Mouse (Mus musculus): ENCODE data around the gene Klf9. TPM values are rescaled to one million over a fixed set of nuclear protein-coding genes. Genes with fewer than 3 reads are reported as not detected.

Klf9 gene
- polyA plus RNA-seq, 1 experiment from 2014 or later: 2.6 TPM

DNA sequence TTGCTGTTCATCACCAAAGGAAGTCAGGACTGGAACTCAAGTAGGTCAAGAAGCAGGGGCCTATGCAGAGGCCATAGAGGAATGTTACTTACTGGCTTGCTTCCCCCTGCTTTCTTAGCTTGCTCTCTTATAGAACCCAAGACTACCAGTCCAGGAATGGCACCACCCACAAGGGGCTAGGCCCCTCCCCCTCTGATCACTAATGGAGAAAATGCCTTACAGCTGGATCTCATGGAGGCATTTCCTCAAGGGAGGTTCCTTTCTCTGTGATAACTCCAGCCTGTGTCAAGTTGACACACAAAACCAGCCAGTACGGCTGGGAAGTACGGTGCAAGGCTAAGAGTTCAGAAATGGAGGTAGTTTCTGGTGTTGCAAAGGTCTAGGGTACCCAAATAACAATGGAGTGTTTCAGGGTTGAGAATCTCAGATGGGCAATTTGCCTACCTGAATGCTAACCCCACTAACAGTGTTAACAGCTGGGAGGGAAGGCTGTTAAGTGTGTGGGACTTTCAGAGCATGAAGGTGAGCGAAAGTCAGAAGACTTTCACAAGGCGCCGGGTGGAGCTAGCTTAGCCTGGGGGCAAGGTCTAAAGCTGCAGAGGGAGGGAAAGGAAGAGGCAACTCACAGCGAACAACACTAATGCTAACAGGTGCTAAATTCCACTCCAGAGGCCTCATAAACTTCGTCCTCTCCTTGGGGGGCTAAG is 8.2 kb upstream of the Klf9 start:
- Histone ChIP-seq H3K9ac (no peak overlapping the region), H3K36me3 (no peaks in the 10 kb centered on the region), H3K4me1 (peaks cover 26% of the 10 kb centered on the region), H3K27me3 (peaks cover 42% of the 10 kb centered on the region), H3K4me3 (no peak overlapping the region), H3K27ac (no peak overlapping the region), H3K4me2 (replicated peaks) (no peak overlapping the region), H3K9me3 (no peaks in the 10 kb centered on the region)
- ATAC-seq (ENCODE audit: insufficient number of reproducible peaks, insufficient read depth, low FRiP score, low TSS enrichment): no peak
- 10% methylated on average over 7 of the region's 7 CpGs for WGBS

DNA sequence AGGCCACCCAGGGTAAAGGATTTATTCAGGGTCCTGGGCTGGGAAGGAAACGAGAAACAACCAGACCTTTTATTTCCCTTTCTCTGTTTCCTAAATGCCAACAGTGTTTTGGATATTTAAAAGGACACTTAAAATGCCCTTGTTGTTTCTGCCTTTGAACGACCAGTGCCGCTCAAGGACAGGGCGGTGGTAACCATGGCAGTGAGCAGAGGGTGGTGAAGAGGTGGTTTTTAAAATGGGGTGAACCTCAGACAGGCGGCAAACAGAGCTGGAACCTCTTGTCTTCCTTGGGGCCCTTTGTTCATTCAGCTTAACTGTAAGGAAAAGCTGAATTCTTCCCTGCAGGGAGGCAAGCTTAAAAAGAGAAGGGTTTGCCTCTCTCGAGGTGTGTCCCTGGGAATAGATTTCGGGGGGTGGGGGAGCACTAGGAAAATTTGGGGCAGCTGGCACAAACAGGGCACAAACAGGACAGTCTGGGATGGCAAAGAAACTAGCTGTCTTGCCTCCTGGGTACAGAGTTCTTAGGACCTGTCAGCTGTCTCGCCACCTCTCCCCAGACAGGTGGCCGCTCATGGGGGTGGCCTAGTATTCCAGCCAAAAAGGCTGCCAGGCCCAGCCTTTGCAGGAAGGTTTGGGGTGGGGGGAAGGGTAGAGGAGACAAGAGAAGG is 7.5 kb upstream of the Klf9 start:
- Histone ChIP-seq H3K27me3 (peaks cover 46% of the 10 kb centered on the region), H3K4me3 (no peak overlapping the region), H3K9ac (no peak overlapping the region), H3K9me3 (no peaks in the 10 kb centered on the region), H3K4me2 (replicated peaks) (peak overlapping the region; percentile 94), H3K36me3 (no peaks in the 10 kb centered on the region), H3K27ac (no peak overlapping the region), H3K4me1 (peaks cover 26% of the 10 kb centered on the region)
- ATAC-seq (ENCODE audit: insufficient number of reproducible peaks, insufficient read depth, low FRiP score, low TSS enrichment): no peak
- WGBS: 4% methylated on average over 9 of the region's 9 CpGs

DNA sequence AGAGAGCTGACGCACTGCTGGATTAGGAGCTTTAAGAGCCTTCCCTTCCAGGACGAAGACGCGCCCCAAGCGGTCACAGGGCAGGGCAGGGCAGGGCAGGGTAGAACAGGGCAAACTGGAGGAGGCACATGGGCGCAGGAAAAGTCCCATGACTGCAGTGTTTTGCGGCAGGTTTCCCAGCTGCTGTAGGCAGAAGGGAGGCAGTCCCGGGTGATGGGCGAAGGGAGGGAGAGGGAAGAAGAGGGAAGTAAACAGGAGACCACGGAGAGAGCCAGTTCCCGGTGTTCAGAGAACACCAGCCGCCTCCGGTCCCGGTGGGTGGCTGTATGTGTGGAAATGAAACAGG is 7.0 kb upstream of the Klf9 start:
- H3K4me2 ChIP-seq (replicated peaks): peak overlapping the region; percentile 94
- 0 out of 2 replicates have a peak, but pooled peaks have one; percentile 32 for ATAC-seq (ENCODE audit: insufficient number of reproducible peaks, insufficient read depth, low FRiP score, low TSS enrichment)
- H3K4me3 ChIP-seq: peak overlapping the region; percentile 44; the same call in 1 of the 2 replicates
- H3K9ac ChIP-seq: no peak overlapping the region
- H3K27ac ChIP-seq: no peak overlapping the region
- peaks cover 26% of the 10 kb centered on the region for H3K4me1 ChIP-seq
- H3K9me3 ChIP-seq: no peaks in the 10 kb centered on the region
- H3K36me3 ChIP-seq: no peaks in the 10 kb centered on the region
- peaks cover 46% of the 10 kb centered on the region for H3K27me3 ChIP-seq
- WGBS: 3% methylated on average over 14 of the region's 14 CpGs

DNA sequence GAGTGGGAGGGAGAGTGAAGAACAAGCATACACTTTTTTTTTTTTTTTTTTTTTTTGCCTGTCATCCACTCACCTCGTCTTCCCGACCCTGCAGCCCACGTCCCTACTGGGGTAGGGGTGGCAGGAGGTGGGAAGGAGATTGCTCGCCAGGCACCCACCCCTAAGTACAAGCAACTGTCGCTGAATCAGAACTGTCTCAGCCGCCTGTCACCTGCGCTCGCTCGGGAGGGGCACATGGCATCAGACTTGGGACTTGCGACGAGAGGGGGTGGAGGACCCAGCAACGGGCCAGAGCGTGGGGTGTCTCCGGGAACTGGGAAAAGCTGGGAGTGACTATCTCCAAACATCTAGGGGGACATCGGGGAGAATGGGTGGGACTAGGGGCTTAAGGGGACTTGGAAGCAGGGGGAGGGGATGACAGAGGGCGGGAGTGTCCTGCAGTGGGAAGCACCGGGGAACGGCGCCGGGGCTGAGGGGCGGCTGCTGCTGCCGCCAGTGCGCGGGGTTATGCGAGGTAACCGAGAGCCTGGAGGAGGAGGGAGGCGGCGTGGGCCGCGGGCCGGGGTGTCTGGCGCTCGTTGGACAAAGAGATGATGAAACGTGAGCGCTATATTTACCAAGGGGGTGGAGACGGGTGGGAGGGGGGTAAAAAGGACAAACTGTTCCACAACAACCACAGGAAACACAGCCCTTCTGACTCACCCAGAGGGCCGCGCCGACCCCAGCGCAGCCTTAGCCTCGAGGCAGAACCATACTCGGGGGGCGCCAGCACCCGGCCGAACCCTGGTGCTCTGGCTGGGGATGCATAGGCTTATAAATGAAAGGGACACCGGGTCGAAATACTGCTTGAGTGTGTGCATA is 6.4 kb upstream of the Klf9 start:
- peaks cover 26% of the 10 kb centered on the region for H3K4me1 ChIP-seq
- peak; percentile 12; the same call in 1 of the 2 replicates for ATAC-seq (ENCODE audit: insufficient number of reproducible peaks, insufficient read depth, low FRiP score, low TSS enrichment)
- under 1% methylated on average over 47 of the region's 47 CpGs for WGBS
- H3K4me2 ChIP-seq (replicated peaks): peak overlapping the region; percentile 94
- peaks cover 46% of the 10 kb centered on the region for H3K27me3 ChIP-seq
- peak overlapping the region; percentile 38 for H3K9ac ChIP-seq
- H3K36me3 ChIP-seq: no peaks in the 10 kb centered on the region
- no peaks in the 10 kb centered on the region for H3K9me3 ChIP-seq
- no peak overlapping the region for H3K27ac ChIP-seq
- peak overlapping the region; percentile 44 for H3K4me3 ChIP-seq

DNA sequence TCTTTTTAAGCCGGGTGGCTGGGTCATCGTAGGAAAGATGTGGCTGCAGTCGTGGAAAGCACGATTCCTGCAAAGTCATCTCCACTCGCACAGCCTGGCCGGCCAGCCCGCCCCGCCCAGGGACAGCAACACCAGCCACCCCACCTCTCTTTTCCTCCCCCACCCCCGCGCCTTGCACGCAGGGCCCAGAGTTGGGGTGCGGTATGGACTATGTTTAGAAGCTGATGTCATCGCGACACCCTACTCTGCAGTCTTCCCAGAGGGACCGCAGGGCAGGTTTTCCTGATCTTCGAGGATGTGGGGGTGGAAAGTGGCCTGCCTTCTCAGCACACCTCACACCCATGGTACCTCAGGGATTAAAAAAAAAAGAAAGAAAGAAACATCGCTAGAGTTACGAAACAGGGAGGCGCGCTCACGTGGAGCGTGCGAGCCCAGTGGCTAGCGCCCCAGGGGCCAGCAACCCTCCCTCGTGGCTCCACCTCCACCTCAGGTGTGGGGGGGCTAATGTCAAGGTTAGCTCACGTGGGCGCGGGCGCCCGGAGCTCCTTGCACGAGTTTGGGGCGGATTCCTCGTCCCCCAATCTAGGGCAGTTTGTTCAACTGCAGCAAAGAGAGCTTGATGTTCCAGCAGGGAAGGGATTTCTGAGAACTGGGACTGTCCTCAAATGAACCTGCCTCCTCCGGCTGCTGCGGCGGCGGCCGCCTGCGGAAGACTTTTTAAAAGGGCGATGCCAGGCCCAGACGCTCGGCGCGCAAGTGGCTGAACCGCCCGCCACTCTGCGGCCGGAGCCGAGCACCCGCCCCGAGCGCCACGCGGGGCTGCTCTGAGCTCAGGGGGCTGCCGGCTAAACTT is 5.5 kb upstream of the Klf9 start:
- peak; percentile 23; the same call in 1 of the 2 replicates for ATAC-seq (ENCODE audit: insufficient number of reproducible peaks, insufficient read depth, low FRiP score, low TSS enrichment)
- peak overlapping the region; percentile 44 for H3K4me3 ChIP-seq
- no peaks in the 10 kb centered on the region for H3K36me3 ChIP-seq
- H3K27me3 ChIP-seq: peaks cover 46% of the 10 kb centered on the region
- H3K27ac ChIP-seq: no peak overlapping the region
- peaks cover 26% of the 10 kb centered on the region for H3K4me1 ChIP-seq
- peak overlapping the region; percentile 47 for H3K9ac ChIP-seq
- under 1% methylated on average over 55 of the region's 55 CpGs for WGBS
- H3K9me3 ChIP-seq: no peaks in the 10 kb centered on the region
- peak overlapping the region; percentile 94 for H3K4me2 ChIP-seq (replicated peaks)

DNA sequence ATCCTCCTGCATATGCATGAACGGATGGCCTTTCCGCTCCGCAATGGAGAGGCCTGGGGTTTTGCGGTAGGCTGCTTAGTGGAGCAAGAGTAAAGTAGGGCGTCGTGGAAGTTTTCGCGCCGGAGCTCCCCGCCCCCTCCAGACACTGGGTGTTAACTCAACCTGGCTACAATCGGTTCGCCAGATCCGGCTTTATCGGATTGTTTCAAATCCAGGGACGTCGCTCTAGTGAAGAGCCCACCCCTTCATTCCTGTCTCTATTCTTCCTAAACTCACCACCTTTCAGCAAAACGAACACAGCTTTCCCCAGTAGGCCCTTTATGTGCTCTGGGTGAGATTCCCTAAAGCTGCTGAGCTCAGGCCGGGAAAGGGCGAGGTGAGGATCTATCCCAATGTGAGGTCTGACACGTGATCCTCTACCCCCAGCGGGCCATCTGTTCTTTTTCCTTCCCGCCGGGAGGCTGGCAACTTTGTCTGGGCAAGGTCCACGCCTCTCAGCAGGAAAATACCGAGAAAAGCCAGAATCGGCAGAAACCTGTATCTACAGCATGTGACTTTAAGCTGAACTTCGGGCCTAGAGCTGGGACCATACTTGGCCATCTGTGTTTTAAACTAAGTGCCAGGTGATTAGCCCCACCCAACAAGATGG is 4.7 kb upstream of the Klf9 start:
- Histone ChIP-seq H3K4me1 (peaks cover 26% of the 10 kb centered on the region), H3K9ac (peak overlapping the region; percentile 47; the same call in 1 of the 2 replicates), H3K36me3 (no peaks in the 10 kb centered on the region), H3K27me3 (peaks cover 46% of the 10 kb centered on the region), H3K27ac (no peak overlapping the region), H3K4me2 (replicated peaks) (peak overlapping the region; percentile 94), H3K4me3 (peak overlapping the region; percentile 44), H3K9me3 (no peaks in the 10 kb centered on the region)
- ATAC-seq (ENCODE audit: insufficient number of reproducible peaks, insufficient read depth, low FRiP score, low TSS enrichment): no peak
- WGBS: 1% methylated on average over 27 of the region's 27 CpGs

DNA sequence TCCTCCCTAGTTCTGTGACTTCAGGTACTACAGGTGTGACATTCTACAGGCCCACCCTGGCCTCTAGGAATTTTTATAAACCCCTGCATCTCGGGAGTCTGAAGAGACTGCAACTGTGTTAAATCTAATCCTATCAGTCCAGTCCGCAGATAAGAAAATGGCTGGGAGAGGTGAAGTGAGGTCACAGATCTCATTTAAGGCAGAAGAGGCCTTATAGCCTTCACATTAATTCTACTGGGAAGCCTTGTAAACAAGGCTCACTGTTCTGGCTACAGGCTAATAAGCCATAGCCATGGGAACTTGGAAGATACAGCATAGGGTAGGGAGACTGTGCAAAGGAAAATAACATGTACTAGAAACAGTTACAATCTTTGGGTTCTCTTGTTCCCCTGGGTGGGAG is 3.7 kb upstream of the Klf9 start:
- Histone ChIP-seq H3K27me3 (peaks cover 54% of the 10 kb centered on the region), H3K9me3 (no peaks in the 10 kb centered on the region), H3K4me1 (peaks cover 33% of the 10 kb centered on the region), H3K27ac (no peak overlapping the region), H3K9ac (no peak overlapping the region), H3K4me3 (no peak overlapping the region), H3K4me2 (replicated peaks) (no peak overlapping the region), H3K36me3 (no peaks in the 10 kb centered on the region)
- 49% methylated on average over 2 of the region's 2 CpGs for WGBS
- ATAC-seq (ENCODE audit: insufficient number of reproducible peaks, insufficient read depth, low FRiP score, low TSS enrichment): no peak

DNA sequence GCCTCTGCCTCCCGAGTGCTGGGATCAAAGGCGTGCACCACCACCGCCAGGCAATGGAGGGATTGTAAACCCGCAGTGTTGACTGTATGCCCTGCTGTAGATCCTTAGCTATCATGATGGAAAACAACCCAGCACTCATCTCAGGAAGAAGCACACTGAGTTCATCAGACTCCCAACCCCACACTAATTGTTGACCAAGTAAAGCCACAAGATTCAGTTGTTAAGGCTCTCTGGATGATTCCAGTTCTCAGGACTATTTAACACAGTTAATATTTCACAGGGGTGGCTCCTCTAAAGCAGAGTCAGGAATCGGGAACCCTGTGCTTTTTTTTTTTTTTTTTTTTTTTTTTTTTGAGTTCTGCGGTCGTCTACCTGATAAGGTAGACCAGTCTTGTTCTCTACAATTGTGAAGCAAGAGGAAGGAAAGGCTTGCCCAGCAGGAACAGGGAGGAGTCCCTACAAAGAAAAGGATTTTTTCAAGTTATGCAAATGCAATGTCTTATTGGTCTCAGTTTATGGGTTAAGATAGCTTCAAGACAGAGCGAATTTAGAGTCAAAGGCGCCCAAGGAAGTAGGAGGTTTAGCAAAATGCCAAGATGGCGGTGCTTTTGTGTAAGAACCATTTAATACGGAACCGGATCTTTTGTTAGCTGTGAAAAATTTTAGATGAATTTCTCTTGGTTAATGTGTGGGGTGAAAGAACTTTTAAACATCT is 1.1 kb upstream of the Klf9 start:
- no peak for ATAC-seq (ENCODE audit: insufficient number of reproducible peaks, insufficient read depth, low FRiP score, low TSS enrichment)
- Histone ChIP-seq H3K4me2 (replicated peaks) (peak overlapping the region; percentile 96), H3K9ac (no peak overlapping the region), H3K27ac (no peak overlapping the region), H3K9me3 (no peaks in the 10 kb centered on the region), H3K36me3 (no peaks in the 10 kb centered on the region), H3K4me3 (peak overlapping the region; percentile 62), H3K4me1 (peaks cover 28% of the 10 kb centered on the region), H3K27me3 (peaks cover 44% of the 10 kb centered on the region)
- 40% methylated on average over 12 of the region's 12 CpGs for WGBS

DNA sequence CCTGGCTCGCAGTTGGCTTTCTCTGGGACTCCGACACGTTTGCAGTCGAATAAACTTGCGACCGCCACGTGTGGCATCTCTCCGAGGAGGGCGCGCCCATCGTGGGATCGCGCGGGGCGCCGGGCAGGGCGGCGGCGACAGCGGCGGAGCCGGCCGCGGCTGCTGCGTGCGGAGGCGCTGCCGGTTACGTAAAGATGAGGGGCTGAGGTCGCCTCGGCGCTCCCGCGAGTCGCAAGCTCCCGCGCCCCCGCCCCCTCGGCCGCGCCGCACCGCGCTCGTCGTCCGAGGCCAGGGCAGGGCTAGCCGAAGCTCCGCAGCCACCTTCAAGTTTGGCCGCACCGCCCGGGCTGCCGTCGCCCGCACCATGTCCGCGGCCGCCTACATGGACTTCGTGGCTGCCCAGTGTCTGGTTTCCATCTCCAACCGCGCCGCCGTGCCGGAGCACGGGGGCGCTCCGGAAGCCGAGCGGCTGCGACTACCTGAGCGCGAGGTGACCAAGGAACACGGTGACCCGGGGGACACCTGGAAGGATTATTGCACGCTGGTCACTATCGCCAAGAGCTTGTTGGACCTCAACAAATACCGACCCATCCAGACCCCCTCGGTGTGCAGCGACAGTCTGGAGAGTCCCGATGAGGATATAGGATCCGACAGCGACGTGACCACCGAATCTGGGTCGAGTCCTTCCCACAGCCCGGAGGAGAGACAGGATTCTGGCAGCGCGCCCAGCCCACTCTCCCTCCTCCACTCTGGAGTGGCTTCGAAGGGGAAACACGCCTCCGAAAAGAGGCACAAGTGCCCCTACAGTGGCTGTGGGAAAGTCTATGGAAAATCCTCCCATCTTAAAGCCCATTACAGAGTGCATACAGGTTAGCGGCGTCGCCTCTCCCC is 610 bp downstream of the Klf9 start:
- Histone ChIP-seq H3K27ac (no peak overlapping the region), H3K4me1 (peaks cover 13% of the 10 kb centered on the region), H3K9me3 (no peaks in the 10 kb centered on the region), H3K36me3 (no peaks in the 10 kb centered on the region), H3K9ac (peak overlapping the region; percentile 60), H3K27me3 (peaks cover 39% of the 10 kb centered on the region), H3K4me3 (peak overlapping the region; percentile 62), H3K4me2 (replicated peaks) (peak overlapping the region; percentile 96)
- under 1% methylated on average over 94 of the region's 94 CpGs for WGBS
- no peak for ATAC-seq (ENCODE audit: insufficient number of reproducible peaks, insufficient read depth, low FRiP score, low TSS enrichment)
